Mouse (Mus musculus): Measurements from ENCODE around the gene Slc2a2.

GRCm38 (mm10) chr3:28658349-28658748 lies 39.4 kb upstream of the Slc2a2 start:
- no peak for TF ChIP-seq CTCF (IDR thresholded peaks at IDR 0.05; ENCODE audit: control insufficient read depth, insufficient read depth, low read length)
- no peak for TF ChIP-seq POLR2A (IDR thresholded peaks at IDR 0.05; ENCODE audit: borderline replicate concordance, control insufficient read depth, low read depth, low read length)
